Comparison of ENCODE assay signal across 11 mouse cellular contexts in genomic region chr11:107354499-107355143, GRCm38 (mm10).
DNase-seq lines count a peak whose midpoint lies in the region; ATAC-seq and TF ChIP-seq lines count a peak whose summit lies in the region.
"Had no signal": no experiment of that assay in that cellular context is flagged by ENCODE, and none has a peak within 500 bp of the region (broad histone marks: within the 10 kb centered on the region; RNA-seq: fewer than 3 reads in every experiment).

No protein-coding gene starts in this region.

- no peak for TF ChIP-seq CTCF in liver, embryonic 14.5 days (IDR thresholded peaks at IDR 0.05; ENCODE audit: low read depth)

- DNase-seq in heart, adult 11 months: peak; percentile 95
- no peak for DNase-seq in heart, postnatal 4 days
- no peak for DNase-seq in liver, embryonic 14.5 days (ENCODE audit: low read depth in 3 of 3, low spot score in 3 of 3)
- no peak for DNase-seq in liver, embryonic 11.5 days (ENCODE audit: low spot score)
- peak; percentile 29 for DNase-seq in adrenal gland, adult 8-10 months
- DNase-seq in urinary bladder, postnatal 36 days (ENCODE audit: low spot score in 2 of 2): no peak
- DNase-seq in thymus, postnatal 0 days (ENCODE audit: low spot score): no peak
- DNase-seq: liver, embryonic 13.5 days had no signal

- no peak overlapping the region for H3K4me3 ChIP-seq in liver, embryonic 14.5 days (ENCODE audit: insufficient read depth in 1 of 2, low read depth in 2 of 2, low read length in 2 of 2)
- H3K4me3 ChIP-seq in liver, embryonic 11.5 days (ENCODE audit: low read depth, low read length): no peak overlapping the region
- H3K4me3 ChIP-seq in heart, embryonic 16.5 days (ENCODE audit: low read length): no peak overlapping the region
- H3K4me3 ChIP-seq: liver, embryonic 13.5 days; myocyte had no signal

- no peaks in the 10 kb centered on the region for H3K9me3 ChIP-seq in liver, embryonic 14.5 days (ENCODE audit: control insufficient read depth, low read length)
- no peaks in the 10 kb centered on the region for H3K9me3 ChIP-seq in liver, embryonic 11.5 days (ENCODE audit: control insufficient read depth, low read length)
- no peaks in the 10 kb centered on the region for H3K9me3 ChIP-seq in heart, embryonic 16.5 days (replicated peaks; ENCODE audit: control insufficient read depth, low read length)
- H3K9me3 ChIP-seq: liver, embryonic 13.5 days had no signal

- H3K27ac ChIP-seq in liver, embryonic 14.5 days: no peak overlapping the region
- H3K27ac ChIP-seq in liver, embryonic 11.5 days (ENCODE audit: low read depth, low read length): no peak overlapping the region
- H3K27ac ChIP-seq in heart, embryonic 16.5 days (ENCODE audit: low read length): peak overlapping the region; percentile 67
- H3K27ac ChIP-seq: liver, embryonic 13.5 days had no signal

- no peak overlapping the region for H3K4me2 ChIP-seq in liver, embryonic 14.5 days (ENCODE audit: low read depth)
- H3K4me2 ChIP-seq in liver, embryonic 11.5 days: no peak overlapping the region
- no peak overlapping the region for H3K4me2 ChIP-seq in heart, embryonic 16.5 days (ENCODE audit: low read depth, low read length)
- H3K4me2 ChIP-seq: liver, embryonic 13.5 days had no signal

- H3K9ac ChIP-seq in liver, embryonic 14.5 days (replicated peaks): no peak overlapping the region
- H3K9ac ChIP-seq in liver, embryonic 11.5 days (ENCODE audit: low read depth, low read length): no peak overlapping the region
- H3K9ac ChIP-seq in heart, embryonic 16.5 days (ENCODE audit: low read length): no peak overlapping the region
- H3K9ac ChIP-seq: liver, embryonic 13.5 days had no signal

- peak; percentile 13; the same call in 1 of the 2 replicates for ATAC-seq in liver, embryonic 14.5 days (ENCODE audit: insufficient read depth)
- ATAC-seq in liver, embryonic 11.5 days (replicated peaks; ENCODE audit: low FRiP score): no peak
- peak; percentile 49; the same call in 1 of the 2 replicates for ATAC-seq in heart, embryonic 16.5 days (replicated peaks; ENCODE audit: extremely low read depth, insufficient read depth, low FRiP score)
- ATAC-seq: forebrain, embryonic 16.5 days had no signal

- H3K36me3 ChIP-seq in liver, embryonic 14.5 days (replicated peaks; ENCODE audit: control insufficient read depth, insufficient read depth, low read depth): no peaks in the 10 kb centered on the region
- no peaks in the 10 kb centered on the region for H3K36me3 ChIP-seq in liver, embryonic 11.5 days (ENCODE audit: control insufficient read depth, insufficient read depth, low read length)
- H3K36me3 ChIP-seq in heart, embryonic 16.5 days (ENCODE audit: control insufficient read depth, insufficient read depth): no peaks in the 10 kb centered on the region
- H3K36me3 ChIP-seq: liver, embryonic 13.5 days had no signal

- peaks cover 0 to 3% of the 10 kb centered on the region in 2 experiments; a peak in 1 of 4 replicates for H3K4me1 ChIP-seq in liver, embryonic 14.5 days (replicated peaks; ENCODE audit: control insufficient read depth in 2 of 2, insufficient read depth in 2 of 2, low read length in 1 of 2)
- H3K4me1 ChIP-seq in liver, embryonic 11.5 days (replicated peaks; ENCODE audit: control insufficient read depth, insufficient read depth, low read length): no peaks in the 10 kb centered on the region; the same call in 1 of the 2 replicates
- peaks cover 29% of the 10 kb centered on the region for H3K4me1 ChIP-seq in heart, embryonic 16.5 days (ENCODE audit: control insufficient read depth, insufficient read depth, low read length)

- H3K27me3 ChIP-seq in liver, embryonic 14.5 days (ENCODE audit: control insufficient read depth, insufficient read depth, low read length): no peaks in the 10 kb centered on the region
- H3K27me3 ChIP-seq in liver, embryonic 11.5 days (replicated peaks; ENCODE audit: control insufficient read depth, insufficient read depth, low read length): no peaks in the 10 kb centered on the region
- H3K27me3 ChIP-seq in heart, embryonic 16.5 days (ENCODE audit: control insufficient read depth, insufficient read depth, low read length): no peaks in the 10 kb centered on the region
- H3K27me3 ChIP-seq: liver, embryonic 13.5 days had no signal

- 70% methylated on average over 8 of the region's 8 CpGs for WGBS in liver, embryonic 14.5 days (ENCODE audit: insufficient replicate concordance)
- WGBS in liver, embryonic 11.5 days: 81% methylated on average over 8 of the region's 8 CpGs
- whole genome bisulfite sequencing in heart, embryonic 16.5 days: 73% methylated on average over 8 of the region's 8 CpGs

- TF ChIP-seq EP300 in liver, embryonic 14.5 days (IDR thresholded peaks at IDR 0.05; ENCODE audit: low read depth): no peak

Comparison
In these comparisons a context has a peak if more than half of its experiments do, and no peak if none do; other contexts are left out.
1. DNase-seq: peak in heart, adult 11 months (single experiment) and adrenal gland, adult 8-10 months (single experiment); none in heart, postnatal 4 days (single experiment), liver, embryonic 14.5 days (0 of 3), liver, embryonic 11.5 days (single experiment), urinary bladder, postnatal 36 days (0 of 2) and thymus, postnatal 0 days (single experiment).